Mouse (Mus musculus): Measurements from ENCODE around the gene Pakap. TPM values are rescaled to one million over a fixed set of nuclear protein-coding genes. Genes with fewer than 3 reads are reported as not detected.

Pakap gene
- polyA plus RNA-seq, 1 experiment from 2014 or later = 1.6 TPM

DNA sequence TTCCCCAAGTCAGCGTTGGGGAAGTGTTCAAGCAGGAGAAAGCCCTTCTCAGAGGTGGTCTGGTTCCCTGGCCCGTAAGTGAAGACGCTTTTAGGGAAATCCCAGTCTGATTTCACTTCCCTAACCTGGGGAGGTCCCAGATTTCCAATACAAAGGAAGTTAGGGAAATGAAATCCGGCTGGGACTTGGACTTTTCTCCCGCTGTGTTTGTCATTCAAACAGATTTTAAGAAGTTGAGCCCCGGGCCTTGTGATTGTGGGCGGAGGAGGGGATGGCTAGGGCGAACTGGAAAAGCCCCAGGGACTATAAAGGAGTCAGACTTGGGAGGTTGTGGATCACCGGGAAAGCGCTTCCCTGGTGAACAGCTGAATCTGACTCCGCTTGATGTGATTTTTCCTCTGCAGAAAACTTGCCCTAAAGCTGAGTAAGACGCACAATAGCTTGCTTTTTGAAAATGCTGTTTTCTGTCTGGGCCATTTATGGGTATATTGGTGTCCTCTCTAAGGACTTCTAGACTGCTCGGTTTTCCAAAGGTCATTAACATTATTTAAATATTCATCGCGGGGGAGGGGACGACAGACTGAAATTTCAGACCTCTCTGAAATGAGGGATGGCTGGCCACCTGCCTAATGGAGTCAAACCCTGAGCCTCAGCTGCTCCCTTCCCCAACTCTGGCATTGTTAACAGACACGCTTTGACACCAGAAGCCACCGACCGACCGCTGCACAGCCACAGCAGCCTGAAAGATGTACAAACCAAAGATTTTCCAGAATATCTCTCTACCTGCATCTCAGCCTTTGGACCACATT is 213.1 kb downstream of the Pakap start:
- no peaks in the 10 kb centered on the region for H3K27me3 ChIP-seq
- in situ Hi-C loops (cut with MboI; ENCODE audit: low pct_unique_long_range_greater_than_20kb) = loop anchor here (5.0 kb wide), 2 partner anchors 86 to 109 kb away; no protein-coding TSS in a partner anchor
- POLR2A ChIA-PET = interaction anchor here (0.5 to 1.7 kb wide), 4 partner anchors 58 to 143 kb away, joined by 3 read pairs; no protein-coding TSS in a partner anchor
- DNase-seq (ENCODE audit: low read depth, low spot score) = no peak
- ATAC-seq = no peak
- CTCF ChIA-PET = interaction anchor here (0.5 kb wide), 1 partner anchor 22 kb away, joined by 3 read pairs; no protein-coding TSS in a partner anchor
- TF ChIP-seq CTCF (IDR thresholded peaks at IDR 0.05) = no peak

DNA sequence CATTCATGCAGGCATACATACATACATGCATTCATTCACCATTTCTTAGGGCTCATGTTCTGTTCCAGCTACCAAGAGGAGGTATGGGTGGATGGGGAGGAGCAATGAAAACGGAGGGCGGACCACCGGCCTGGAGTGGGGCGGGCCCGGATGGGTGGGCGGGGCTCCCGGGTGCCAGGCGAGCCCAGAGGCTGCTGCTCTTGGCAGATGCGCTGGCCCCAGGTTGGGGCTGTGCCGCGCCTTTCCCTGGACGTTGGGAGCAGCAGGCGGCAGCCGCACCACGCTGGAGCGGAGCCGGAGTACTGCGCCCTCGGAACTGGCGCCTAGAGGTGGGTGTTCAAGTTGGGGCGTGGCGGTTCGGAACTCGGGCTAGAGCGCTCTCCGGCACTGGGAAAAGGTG is 214.0 kb downstream of the Pakap start:
- CTCF ChIA-PET = interaction anchor here (0.5 to 0.7 kb wide), 2 partner anchors 23 to 111 kb away, joined by 3 read pairs; no protein-coding TSS in a partner anchor
- POLR2A ChIA-PET = interaction anchor here (0.5 to 1.7 kb wide), 5 partner anchors 57 to 391 kb away, joined by 3 read pairs; no protein-coding TSS in a partner anchor
- no peak for DNase-seq (ENCODE audit: low read depth, low spot score)
- H3K27me3 ChIP-seq = no peaks in the 10 kb centered on the region
- in situ Hi-C loops (cut with MboI; ENCODE audit: low pct_unique_long_range_greater_than_20kb) = loop anchor here (5.0 kb wide), 2 partner anchors 85 to 110 kb away; no protein-coding TSS in a partner anchor
- TF ChIP-seq CTCF (IDR thresholded peaks at IDR 0.05) = peak; percentile 58
- ATAC-seq = peak; percentile 76

DNA sequence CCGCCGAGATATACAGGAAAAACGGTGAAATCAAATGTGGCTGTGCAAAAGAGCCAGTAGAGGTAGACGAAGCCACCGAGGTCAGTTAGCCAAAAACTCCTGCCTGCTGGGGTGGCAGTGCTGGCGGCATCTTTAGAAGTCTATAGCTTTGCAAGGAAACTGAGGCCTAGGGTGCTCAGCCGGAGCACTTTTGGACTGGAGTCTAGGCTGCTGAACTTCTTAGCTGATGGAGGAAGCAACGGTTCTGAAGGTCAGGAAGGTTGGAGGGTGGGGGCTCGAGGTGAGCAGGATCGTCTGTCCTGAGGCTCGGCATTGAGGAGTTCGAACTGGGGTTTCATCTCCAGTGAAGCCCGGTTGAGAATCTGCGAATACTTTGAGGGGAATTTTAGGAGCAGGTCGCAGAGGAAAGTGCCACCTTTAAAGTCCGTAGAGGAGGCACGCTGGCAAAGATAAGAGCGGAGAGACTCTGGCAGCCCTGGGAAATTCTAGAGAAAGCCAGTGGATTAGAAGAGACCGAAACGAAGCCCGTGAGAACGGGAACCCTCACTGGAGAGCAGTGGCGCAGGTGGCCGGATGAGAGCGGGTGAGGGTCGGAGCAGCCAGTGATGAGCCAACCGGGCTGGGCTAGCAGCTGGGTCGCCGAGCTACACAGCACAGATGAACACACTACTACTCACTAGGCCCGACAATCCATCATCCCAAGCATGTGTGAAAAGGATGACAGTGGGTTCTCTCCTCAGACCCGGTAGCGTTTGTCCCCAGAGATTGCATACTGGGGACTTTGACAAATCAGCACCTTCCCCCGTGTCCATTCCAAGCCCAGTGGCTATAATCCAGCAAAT is 214.8 kb downstream of the Pakap start:
- ChIA-PET POLR2A (interaction anchor here (1.0 to 1.7 kb wide), 3 partner anchors 12 to 107 kb away, joined by 3 to 4 read pairs (median 3); no protein-coding TSS in a partner anchor), CTCF (interaction anchor here (0.7 to 1.6 kb wide), 2 partner anchors 13 to 111 kb away, joined by 3 read pairs; no protein-coding TSS in a partner anchor)
- ATAC-seq (no peak), DNase-seq (ENCODE audit: low read depth, low spot score) (no peak)
- in situ Hi-C loops (cut with MboI; ENCODE audit: low pct_unique_long_range_greater_than_20kb) = loop anchor here (5.0 kb wide), 2 partner anchors 85 to 110 kb away; no protein-coding TSS in a partner anchor
- no peaks in the 10 kb centered on the region for H3K27me3 ChIP-seq
- no peak for TF ChIP-seq CTCF (IDR thresholded peaks at IDR 0.05)

DNA sequence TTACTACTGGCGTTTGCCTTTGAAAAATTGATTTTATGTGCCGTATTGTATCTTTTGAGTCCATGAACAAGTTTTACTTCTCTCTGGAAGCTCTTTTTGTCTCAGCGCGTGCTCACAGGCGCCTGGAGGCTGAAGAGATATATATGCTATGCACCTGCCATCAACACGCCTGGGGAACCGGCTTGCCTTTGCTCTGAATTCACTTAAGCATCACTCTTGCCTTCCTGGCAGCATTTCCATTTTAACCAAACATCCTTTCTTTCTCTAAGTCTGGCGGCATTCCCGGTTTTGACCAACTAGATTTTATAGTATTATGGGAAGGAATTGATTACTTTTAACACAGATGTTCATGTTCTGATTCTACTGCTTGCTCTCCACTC is 215.4 kb downstream of the Pakap start:
- ChIA-PET POLR2A (interaction anchor here (1.5 kb wide), 1 partner anchor 13 kb away, joined by 4 read pairs; no protein-coding TSS in a partner anchor), CTCF (interaction anchor here (1.6 kb wide), 1 partner anchor 12 kb away, joined by 3 read pairs; no protein-coding TSS in a partner anchor)
- no peaks in the 10 kb centered on the region for H3K27me3 ChIP-seq
- no peak for TF ChIP-seq CTCF (IDR thresholded peaks at IDR 0.05)
- no peak for DNase-seq (ENCODE audit: low read depth, low spot score)
- ATAC-seq = no peak
- in situ Hi-C loops (cut with MboI; ENCODE audit: low pct_unique_long_range_greater_than_20kb) = loop anchor here (5.0 kb wide), 2 partner anchors 84 to 111 kb away; no protein-coding TSS in a partner anchor

- CTCF ChIA-PET = interaction anchor here (1.6 kb wide), 1 partner anchor 11 kb away, joined by 3 read pairs; no protein-coding TSS in a partner anchor
- H3K27me3 ChIP-seq = no peaks in the 10 kb centered on the region
- peak; percentile 72 for ATAC-seq
- TF ChIP-seq CTCF (IDR thresholded peaks at IDR 0.05) = no peak
- in situ Hi-C loops (cut with MboI; ENCODE audit: low pct_unique_long_range_greater_than_20kb) = loop anchor here (5.0 kb wide), 2 partner anchors 83 to 112 kb away; no protein-coding TSS in a partner anchor
- peak; percentile 87 for DNase-seq (ENCODE audit: low read depth, low spot score)
- POLR2A ChIA-PET = interaction anchor here (0.6 to 1.5 kb wide), 2 partner anchors 8 to 13 kb away, joined by 4 read pairs; no protein-coding TSS in a partner anchor
Observed at GRCm38 (mm10) chr4:57783853-57784600, 216.0 kb downstream of the Pakap start.

DNA sequence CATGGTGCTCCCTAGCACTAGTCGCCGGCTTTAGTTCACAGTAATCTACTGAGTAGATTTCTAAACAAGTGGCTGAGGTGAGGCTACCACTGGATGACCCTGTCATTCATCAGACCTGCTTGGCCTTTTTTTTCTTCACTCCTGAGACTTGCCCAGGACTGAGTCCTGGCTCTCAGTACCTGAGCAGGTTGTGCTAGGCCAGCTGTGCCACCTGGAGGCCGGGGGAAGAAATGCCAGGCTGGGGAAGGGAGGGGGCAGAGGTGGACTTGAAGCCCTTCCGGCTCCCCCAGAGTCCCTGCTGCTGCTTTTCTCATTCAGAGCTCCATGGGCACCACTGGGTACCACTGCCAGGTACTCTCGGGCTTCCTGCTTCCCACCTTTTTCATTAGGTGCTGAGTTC is 220.7 kb downstream of the Pakap start:
- ChIA-PET CTCF (interaction anchor here (1.0 to 1.3 kb wide), 2 partner anchors 109 to 117 kb away, joined by 3 read pairs; no protein-coding TSS in a partner anchor), POLR2A (no interaction called here)
- no peak for TF ChIP-seq CTCF (IDR thresholded peaks at IDR 0.05)
- no peaks in the 10 kb centered on the region for H3K27me3 ChIP-seq
- DNase-seq (ENCODE audit: low read depth, low spot score) (no peak), ATAC-seq (no peak)
- in situ Hi-C loops (cut with MboI; ENCODE audit: low pct_unique_long_range_greater_than_20kb) = no loop called here

DNA sequence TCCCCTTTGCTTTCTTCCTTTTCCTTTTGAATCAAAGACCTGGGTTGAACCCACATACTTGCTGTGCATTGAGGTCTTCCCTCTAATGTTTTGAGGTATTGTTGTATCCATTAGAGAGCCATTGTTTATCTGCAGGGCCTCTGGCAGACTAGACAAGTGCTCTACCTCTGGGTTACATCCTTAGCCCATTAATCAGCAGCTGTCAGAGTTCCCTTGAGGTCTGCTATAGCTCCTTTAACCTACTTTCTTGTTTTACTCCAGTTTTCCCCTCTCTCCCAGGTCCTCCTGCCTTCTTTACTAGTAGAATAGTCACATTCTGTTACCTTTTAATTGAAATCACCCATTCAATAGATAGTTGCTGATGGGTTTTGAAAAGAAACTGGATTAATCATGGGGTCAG is 221.1 kb downstream of the Pakap start:
- TF ChIP-seq CTCF (IDR thresholded peaks at IDR 0.05) = no peak
- ATAC-seq (no peak), DNase-seq (ENCODE audit: low read depth, low spot score) (no peak)
- ChIA-PET CTCF (interaction anchor here (1.0 to 1.3 kb wide), 2 partner anchors 110 to 118 kb away, joined by 3 read pairs; no protein-coding TSS in a partner anchor), POLR2A (no interaction called here)
- H3K27me3 ChIP-seq = no peaks in the 10 kb centered on the region
- in situ Hi-C loops (cut with MboI; ENCODE audit: low pct_unique_long_range_greater_than_20kb) = no loop called here

DNA sequence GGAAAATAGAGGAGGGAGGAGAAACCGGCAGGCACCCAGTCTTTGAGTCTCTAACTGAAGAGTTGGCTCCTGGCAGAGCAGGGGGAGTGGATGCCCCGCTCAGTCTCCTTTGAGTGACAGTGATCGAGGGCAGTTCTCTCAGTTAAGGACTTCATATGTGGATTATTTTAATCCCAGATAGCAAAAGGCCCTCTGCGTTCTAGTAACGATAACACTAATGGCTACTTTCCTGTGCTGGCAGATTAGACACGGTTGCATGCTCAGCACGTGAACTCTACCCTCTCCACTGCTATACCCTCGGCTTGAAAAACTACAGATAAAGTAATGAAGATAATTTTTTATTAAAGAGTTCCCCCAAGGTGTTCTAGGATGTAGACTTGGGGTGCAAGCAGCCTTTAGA is 226.0 kb downstream of the Pakap start:
- ATAC-seq = no peak
- TF ChIP-seq CTCF (IDR thresholded peaks at IDR 0.05) = no peak
- DNase-seq (ENCODE audit: low read depth, low spot score) = no peak
- POLR2A ChIA-PET = no interaction called here
- CTCF ChIA-PET = no interaction called here
- no peaks in the 10 kb centered on the region for H3K27me3 ChIP-seq
- in situ Hi-C loops (cut with MboI; ENCODE audit: low pct_unique_long_range_greater_than_20kb) = no loop called here

DNA sequence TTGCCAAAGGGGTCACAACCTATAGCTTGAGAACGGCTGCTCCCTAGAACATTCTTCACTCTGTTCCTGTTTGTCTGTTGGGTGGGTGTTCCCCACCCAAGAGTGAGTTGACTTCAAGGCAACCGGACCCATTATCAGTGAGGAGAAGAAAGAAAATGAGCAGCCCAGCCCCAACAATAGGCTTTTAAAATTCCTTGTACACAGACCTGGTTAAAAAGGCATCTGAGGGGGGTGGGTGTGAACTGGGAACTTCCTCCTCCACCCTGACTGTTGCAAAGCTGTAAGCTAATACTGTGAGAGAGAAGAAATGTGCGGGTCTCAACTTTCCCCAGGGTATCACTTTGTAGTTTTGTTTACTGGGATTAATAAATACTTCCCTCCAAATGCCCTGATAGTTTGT is 226.6 kb downstream of the Pakap start:
- no peak for TF ChIP-seq CTCF (IDR thresholded peaks at IDR 0.05)
- in situ Hi-C loops (cut with MboI; ENCODE audit: low pct_unique_long_range_greater_than_20kb) = no loop called here
- ChIA-PET POLR2A (no interaction called here), CTCF (no interaction called here)
- ATAC-seq = no peak
- no peak for DNase-seq (ENCODE audit: low read depth, low spot score)
- H3K27me3 ChIP-seq = no peaks in the 10 kb centered on the region
